Mouse (Mus musculus) intestine, embryonic 16.5 days (tissue): Measurements from ENCODE around the gene Helz2. TPM values are rescaled to one million over a fixed set of nuclear protein-coding genes. Genes with fewer than 3 reads are reported as not detected.

Experiments
- polyA plus RNA-seq: library from polyadenylated mRNA; unstranded; fragments of >200 nt; fragmentation: Nextera tagmentation; extraction: Ambion mirVana; gene quantifications from 2 replicates; pipeline ENCODE4 v1.2.1, GENCODE M21; 2015

The Helz2 gene
- polyA plus RNA-seq, 1 experiment from 2014 or later = 2.2 TPM

Other genes with a start within 250 kb of the Helz2 start
- 0.51 and 0.70 TPM in 2 replicates for gene Chrna4, start 198.5 kb downstream of the Helz2 start, polyA plus RNA-seq
- 0.75 and 1.0 TPM in 2 replicates for gene Kcnq2, start 106.7 kb downstream of the Helz2 start, polyA plus RNA-seq
- gene Eef1a2, start 85.0 kb downstream of the Helz2 start, polyA plus RNA-seq = 0.06 TPM in 2 replicates
- gene Ppdpf, start 54.8 kb downstream of the Helz2 start, polyA plus RNA-seq = 275 and 287 TPM in 2 replicates
- 0.45 and 0.70 TPM in 2 replicates for gene Ptk6, start 39.2 kb downstream of the Helz2 start, polyA plus RNA-seq
- gene Srms, start 28.8 kb downstream of the Helz2 start, polyA plus RNA-seq = 0.10 and 0.20 TPM in 2 replicates
- gene Fndc11, start 22.0 kb downstream of the Helz2 start, polyA plus RNA-seq = 0.18 TPM in 1 of 2 replicates, not detected in the other
- 11.7 and 12.9 TPM in 2 replicates for gene Gmeb2, start 46.0 kb upstream of the Helz2 start, polyA plus RNA-seq
- gene Stmn3, start 72.5 kb upstream of the Helz2 start, polyA plus RNA-seq = 36.3 and 40.2 TPM in 2 replicates
- 31.0 and 32.0 TPM in 2 replicates for gene Rtel1, start 77.7 kb upstream of the Helz2 start, polyA plus RNA-seq
- 36.9 and 38.5 TPM in 2 replicates for gene Zgpat, start 122.9 kb upstream of the Helz2 start, polyA plus RNA-seq
- 52.5 and 54.0 TPM in 2 replicates for gene Arfrp1, start 123.4 kb upstream of the Helz2 start, polyA plus RNA-seq
- 16.3 and 16.8 TPM in 2 replicates for gene Lime1, start 138.1 kb upstream of the Helz2 start, polyA plus RNA-seq
- 6.1 and 6.5 TPM in 2 replicates for gene Zbtb46, start 217.4 kb upstream of the Helz2 start, polyA plus RNA-seq